Comparison of ENCODE assay signal across 8 mouse cellular contexts in the genomic region with DNA sequence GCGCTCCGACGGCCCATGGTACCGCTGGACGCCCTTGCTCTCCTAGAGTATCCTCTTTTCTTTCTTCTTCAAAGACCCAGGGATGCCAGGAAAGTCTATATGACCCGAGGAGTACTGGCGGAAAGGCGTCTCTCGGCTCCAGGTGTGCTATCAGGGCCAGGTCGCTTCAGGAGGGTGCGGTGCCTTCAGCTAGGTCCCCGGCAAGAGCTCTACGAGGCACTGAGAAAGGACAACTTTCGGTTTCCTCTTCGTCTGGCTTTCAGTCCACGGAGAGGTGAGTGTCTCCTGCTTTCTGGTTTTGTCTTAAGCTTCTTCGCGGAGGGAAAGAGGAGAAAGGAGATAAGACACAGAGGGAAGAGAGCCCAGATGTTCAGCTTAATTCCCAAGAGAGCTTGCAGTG. TPM values are rescaled to one million over a fixed set of nuclear protein-coding genes. Genes with fewer than 3 reads are reported as not detected.
A peak's percentile ranks its signal among the peaks of the same experiment; 100 is the strongest.
DNase-seq lines count a peak whose midpoint lies in the region; ATAC-seq and TF ChIP-seq lines count a peak whose summit lies in the region.

No protein-coding gene starts in this region.

- H3K4me3 ChIP-seq in G1E (ENCODE audit: low read depth, low read length) = peak overlapping the region; percentile 54; the same call in 1 of the 2 replicates
- peak overlapping the region; percentile 82 for H3K4me3 ChIP-seq in hindbrain, embryonic 10.5 days
- H3K4me3 ChIP-seq in megakaryocyte, embryonic 14.5 days (replicated peaks) = peak overlapping the region; percentile 94

- H3K36me3 ChIP-seq in G1E (replicated peaks) = no peaks in the 10 kb centered on the region
- peaks cover 36% of the 10 kb centered on the region for H3K36me3 ChIP-seq in hindbrain, embryonic 10.5 days
- no peaks in the 10 kb centered on the region for H3K36me3 ChIP-seq in megakaryocyte, embryonic 14.5 days (replicated peaks; ENCODE audit: low read length)

- peak overlapping the region; percentile 98 for H3K27ac ChIP-seq in hindbrain, embryonic 10.5 days

- TF ChIP-seq CTCF in G1E (IDR thresholded peaks at IDR 0.05; ENCODE audit: low read depth, low read length) = no peak

- no peak for ATAC-seq in G1E (ENCODE audit: extremely low read depth, insufficient number of reproducible peaks, low FRiP score, poor library complexity, severe bottlenecking)

- no peaks in the 10 kb centered on the region for H3K9me3 ChIP-seq in G1E (replicated peaks)
- H3K9me3 ChIP-seq in hindbrain, embryonic 10.5 days = no peaks in the 10 kb centered on the region
- H3K9me3 ChIP-seq in megakaryocyte, embryonic 14.5 days = 0 out of 2 replicates have a peak, but pooled peaks cover 3% of the 10 kb centered on the region

- peaks cover 48% of the 10 kb centered on the region for H3K27me3 ChIP-seq in G1E (ENCODE audit: insufficient read depth, low read length)
- H3K27me3 ChIP-seq in hindbrain, embryonic 10.5 days (ENCODE audit: insufficient read depth, poor library complexity, severe bottlenecking) = peaks cover 79% of the 10 kb centered on the region
- H3K27me3 ChIP-seq in megakaryocyte, embryonic 14.5 days (replicated peaks) = peaks cover 95% of the 10 kb centered on the region

- H3K4me1 ChIP-seq in G1E (ENCODE audit: insufficient read depth, low read depth, low read length) = peaks cover 13% of the 10 kb centered on the region
- peaks cover 94% of the 10 kb centered on the region for H3K4me1 ChIP-seq in hindbrain, embryonic 10.5 days (replicated peaks)
- peaks cover 49% of the 10 kb centered on the region for H3K4me1 ChIP-seq in megakaryocyte, embryonic 14.5 days

- WGBS in hindbrain, embryonic 10.5 days = under 1% methylated on average over 18 of the region's 18 CpGs

- peak; percentile 35 for DNase-seq in kidney, adult 9 months
- DNase-seq in kidney, adult 8-10 months = no peak
- DNase-seq in G1E (ENCODE audit: low spot score) = no peak
- DNase-seq in hindbrain, embryonic 10.5 days (ENCODE audit: low spot score) = peak; percentile 43
- no peak for DNase-seq in retina, embryonic 14.5 days (ENCODE audit: low spot score)
- DNase-seq in gastrocnemius, postnatal 10 days = no peak
- no peak for DNase-seq in layer of hippocampus, adult 8-10 months (ENCODE audit: low spot score in 2 of 2)

RNA-seq across cellular contexts. Expression of a gene that starts 1.4 kb away (rescaled TPM):
- not detected in 2 replicates for total RNA-seq in G1E (2014; fragmentation: Nextera tagmentation)
- not detected in 2 replicates for total RNA-seq in G1E (2017)
- polyA plus RNA-seq in G1E (2012) = not detected in 2 replicates
- 67.6 and 90.9 TPM in 2 replicates for polyA plus RNA-seq in hindbrain, embryonic 10.5 days (2016; fragmentation: Nextera tagmentation; extraction: Ambion mirVana)
- polyA plus RNA-seq in megakaryocyte, embryonic 14.5 days (2012; ENCODE audit: insufficient read depth, low replicate concordance) = 0.22 TPM in 1 of 2 replicates, not detected in the other
- 10 to 100 TPM; 10.3 to 14.7 TPM for total RNA-seq in gastrocnemius, postnatal 10 days (2021)
- 10 to 100 TPM in 2 of 4 experiments, 1 to 10 TPM in 2; 8.7 to 12.3 (median 10.6) TPM for total RNA-seq in layer of hippocampus, adult 8-10 months (2022)

RNA-seq across cellular contexts. Expression of a gene that starts 20.8 kb away (rescaled TPM):
- 21.8 and 26.3 TPM in 2 replicates for total RNA-seq in G1E (2014; fragmentation: Nextera tagmentation)
- total RNA-seq in G1E (2017) = 21.1 and 23.4 TPM in 2 replicates
- 3.1 and 5.1 TPM in 2 replicates for polyA plus RNA-seq in G1E (2012)
- polyA plus RNA-seq in hindbrain, embryonic 10.5 days (2016; fragmentation: Nextera tagmentation; extraction: Ambion mirVana) = 28.0 and 30.7 TPM in 2 replicates
- 1.4 and 1.5 TPM in 2 replicates for polyA plus RNA-seq in megakaryocyte, embryonic 14.5 days (2012; ENCODE audit: insufficient read depth, low replicate concordance)
- 10 to 100 TPM in 1 of 2 experiments, 1 to 10 TPM in 1; 9.8 to 12.0 TPM for total RNA-seq in gastrocnemius, postnatal 10 days (2021)
- total RNA-seq in layer of hippocampus, adult 8-10 months (2022) = 10 to 100 TPM; 45.0 to 55.4 (median 50.5) TPM

Comparison
In these comparisons a context has a peak if more than half of its experiments do, and no peak if none do; other contexts are left out.
1. DNase-seq: peak in kidney, adult 9 months (single experiment) and hindbrain, embryonic 10.5 days (single experiment); none in kidney, adult 8-10 months (0 of 2), G1E (single experiment), retina, embryonic 14.5 days (single experiment), gastrocnemius, postnatal 10 days (single experiment) and layer of hippocampus, adult 8-10 months (0 of 2).
2. RNA of a gene that starts 1.4 kb away (total RNA-seq): 10.3 to 14.7 TPM in gastrocnemius, postnatal 10 days and 8.7 to 12.3 TPM in layer of hippocampus, adult 8-10 months; not detected in G1E; every median in the first group is over 4 times any median in the second.
3. Peak in every context shown above with its lines, with median percentiles within 50 percentile points of each other: H3K4me3 ChIP-seq.